Mouse (Mus musculus) kidney, adult 2 months (tissue): ENCODE results near the gene Ak2. TPM values are rescaled to one million over a fixed set of nuclear protein-coding genes. Genes with fewer than 3 reads are reported as not detected.
A peak's percentile ranks its signal among the peaks of the same experiment; 100 is the strongest.

ENCODE experiments used
- DNase-seq: peaks from one replicate; pipeline ENCODE4 v3.0.0; 2021
- H3K27ac ChIP-seq: fragments of 200-500 bp; 2 replicates; pipeline ENCODE4 v1.5.1; 2012; ENCODE audit warnings: low read depth, low read length, control low read depth, inconsistent platforms; ENCODE audit not compliant: insufficient read depth
- H3K27me3 ChIP-seq: fragments of 200-500 bp; replicated peaks from 2 replicates; pipeline ENCODE4 v1.6.1; 2012; ENCODE audit warnings: mild to moderate bottlenecking, moderate library complexity, low read length, inconsistent platforms; ENCODE audit not compliant: control insufficient read depth, insufficient read depth
- H3K36me3 ChIP-seq: fragments of 200-500 bp; 2 replicates; pipeline ENCODE4 v1.6.1; 2012; ENCODE audit warnings: mild to moderate bottlenecking, moderate library complexity, low read length, inconsistent platforms; ENCODE audit not compliant: control insufficient read depth, insufficient read depth
- H3K4me1 ChIP-seq: fragments of 200-500 bp; 2 replicates; pipeline ENCODE4 v1.6.1; 2011; ENCODE audit warnings: low read length; ENCODE audit not compliant: control insufficient read depth, insufficient read depth
- H3K4me3 ChIP-seq: fragments of 200-500 bp; 2 replicates; pipeline ENCODE4 v1.5.1; 2011; ENCODE audit warnings: mild to moderate bottlenecking, low read depth, low read length, control low read depth; ENCODE audit not compliant: insufficient read depth
- CTCF ChIP-seq: fragments of 200-500 bp; conservative IDR thresholded peaks from 2 replicates; pipeline ENCODE4 v1.5.1; 2011; ENCODE audit warnings: low read depth, mild to moderate bottlenecking, control low read depth, low read length, moderate library complexity, mixed read lengths; ENCODE audit not compliant: insufficient read depth, insufficient read length
- POLR2A ChIP-seq: fragments of 200-500 bp; IDR thresholded peaks from one replicate; pipeline ENCODE4 v1.6.1; 2011; ENCODE audit warnings: low read depth, low read length, control low read depth
- WGBS: fragments of 180-500 bp; shearing (Covaris S2); methylation state at CpG from one replicate; pipeline ENCODE4 v1.1.7; 2018; 5-methylcytosine and 5-hydroxymethylcytosine counted together
- polyA plus RNA-seq: library from polyadenylated mRNA; depleted of rRNA; stranded (reverse); fragments of >200 nt; gene quantifications from 2 replicates; pipeline ENCODE4 v1.2.3, GENCODE M21; 2012

The Ak2 gene
- polyA plus RNA-seq, 1 experiment, result 110 TPM

GRCm38 (mm10) chr4:128953851-128954250 is 37.9 kb upstream of the Ak2 start:
- 54% methylated on average over 5 of the region's 5 CpGs for WGBS
- Histone ChIP-seq H3K36me3 (no peaks in the 10 kb centered on the region), H3K27me3 (no peaks in the 10 kb centered on the region), H3K27ac (no peak overlapping the region), H3K4me1 (no peaks in the 10 kb centered on the region), H3K4me3 (no peak overlapping the region)
- TF ChIP-seq POLR2A (no peak), CTCF (no peak)
- peak; percentile 56 for DNase-seq

GRCm38 (mm10) chr4:128957155-128957911 is 34.4 kb upstream of the Ak2 start:
- no peak overlapping the region for H3K27ac ChIP-seq
- no peak overlapping the region for H3K4me3 ChIP-seq
- H3K36me3 ChIP-seq, result no peaks in the 10 kb centered on the region
- H3K4me1 ChIP-seq, result no peaks in the 10 kb centered on the region
- WGBS, result 29% methylated on average over 11 of the region's 11 CpGs
- no peaks in the 10 kb centered on the region for H3K27me3 ChIP-seq
- TF ChIP-seq CTCF (peak; percentile 77), POLR2A (no peak)
- peak; percentile 76 for DNase-seq

- Histone ChIP-seq H3K27me3 (no peaks in the 10 kb centered on the region), H3K4me1 (no peaks in the 10 kb centered on the region), H3K36me3 (no peaks in the 10 kb centered on the region), H3K4me3 (no peak overlapping the region), H3K27ac (no peak overlapping the region)
- WGBS, result 62% methylated on average over 11 of the region's 11 CpGs
- peak; percentile 36 for DNase-seq
- no peak for TF ChIP-seq CTCF
- no peak for TF ChIP-seq POLR2A
Measured at GRCm38 (mm10) chr4:128958156-128958555, 33.6 kb upstream of the Ak2 start.

GRCm38 (mm10) chr4:128958849-128959248 is 32.9 kb upstream of the Ak2 start:
- DNase-seq, result no peak
- TF ChIP-seq CTCF (no peak), POLR2A (no peak)

GRCm38 (mm10) chr4:128959676-128960075 is 32.1 kb upstream of the Ak2 start:
- Histone ChIP-seq H3K4me1 (no peaks in the 10 kb centered on the region), H3K4me3 (no peak overlapping the region), H3K27me3 (no peaks in the 10 kb centered on the region), H3K27ac (no peak overlapping the region), H3K36me3 (no peaks in the 10 kb centered on the region)
- 89% methylated on average over 17 of the region's 17 CpGs for WGBS
- no peak for TF ChIP-seq POLR2A
- TF ChIP-seq CTCF, result no peak
- DNase-seq, result no peak

More at GRCm38 (mm10) chr4:128958849-128959248, 32.9 kb upstream of the Ak2 start:
- H3K36me3 ChIP-seq, result no peaks in the 10 kb centered on the region
- H3K27me3 ChIP-seq, result no peaks in the 10 kb centered on the region
- no peak overlapping the region for H3K27ac ChIP-seq
- 87% methylated on average over 8 of the region's 8 CpGs for WGBS
- no peak overlapping the region for H3K4me3 ChIP-seq
- H3K4me1 ChIP-seq, result no peaks in the 10 kb centered on the region

- DNase-seq, result no peak
- no peak overlapping the region for H3K27ac ChIP-seq
- H3K4me3 ChIP-seq, result peak overlapping the region; percentile 82
- no peaks in the 10 kb centered on the region for H3K27me3 ChIP-seq
- 29% methylated on average over 16 of the region's 16 CpGs for WGBS
- no peaks in the 10 kb centered on the region for H3K4me1 ChIP-seq
- TF ChIP-seq CTCF, result no peak
- TF ChIP-seq POLR2A, result no peak
- H3K36me3 ChIP-seq, result no peaks in the 10 kb centered on the region
Measured at GRCm38 (mm10) chr4:128961301-128962028, 30.3 kb upstream of the Ak2 start.
